Mouse (Mus musculus) heart, adult 2 months (tissue): ENCODE measurements at regions not wholly inside any gene's neighbourhood (a gene's known extent, or its start where the extent isn't known, plus 50 kb on each side); places are given as distances from the start of the nearest gene placed in this dataset.

Experiments used
- DNase-seq, 2 experiments: peaks; one replicate each; pipeline ENCODE4 v3.0.0; 2021
- H3K27ac ChIP-seq: fragments of 200-600 bp; 2 replicates; pipeline ENCODE4 v1.8.1; 2022
- H3K27me3 ChIP-seq: fragments of 200-500 bp; 2 replicates; pipeline ENCODE4 v1.6.1; 2012; ENCODE audit warnings: mild to moderate bottlenecking, low read length, inconsistent platforms, mixed read lengths; ENCODE audit not compliant: control insufficient read depth, insufficient read depth
- H3K36me3 ChIP-seq: fragments of 200-500 bp; 2 replicates; pipeline ENCODE4 v1.6.1; 2012; ENCODE audit warnings: low read length, inconsistent platforms; ENCODE audit not compliant: control insufficient read depth, insufficient read depth
- H3K4me1 ChIP-seq: fragments of 200-500 bp; 2 replicates; pipeline ENCODE4 v1.6.1; 2011; ENCODE audit warnings: low read length; ENCODE audit not compliant: control insufficient read depth, insufficient read depth
- H3K4me3 ChIP-seq: fragments of 200-600 bp; 2 replicates; pipeline ENCODE4 v1.8.1; 2022
- H3K79me2 ChIP-seq: fragments of 200-500 bp; replicated peaks from 2 replicates; pipeline ENCODE4 v1.6.1; 2012; ENCODE audit warnings: mild to moderate bottlenecking, inconsistent platforms, low read length, moderate library complexity, mixed read lengths; ENCODE audit not compliant: control insufficient read depth, insufficient read depth
- H3K9ac ChIP-seq: fragments of 200-500 bp; 2 replicates; pipeline ENCODE4 v1.6.1; 2012; ENCODE audit warnings: low read depth, mild to moderate bottlenecking, control low read depth, inconsistent platforms, low read length, mixed read lengths
- CTCF ChIP-seq: fragments of 200-600 bp; IDR thresholded peaks from 2 replicates; pipeline ENCODE4 v1.8.1; 2022; ENCODE audit warnings: antibody characterized with exemption, mild to moderate bottlenecking, moderate library complexity
- EP300 ChIP-seq: fragments of 200-500 bp; IDR thresholded peaks from 2 replicates; pipeline ENCODE4 v1.6.1; 2011; ENCODE audit warnings: low read depth, low read length, control low read depth; ENCODE audit not compliant: insufficient read depth
- POLR2A ChIP-seq: fragments of 200-500 bp; IDR thresholded peaks from 2 replicates; pipeline ENCODE4 v1.6.1; 2011; ENCODE audit warnings: mild to moderate bottlenecking, low read depth, low read length, control low read depth; ENCODE audit not compliant: insufficient read depth
- WGBS: fragments of 180-500 bp; shearing (Covaris S2); methylation state at CpG from one replicate; pipeline ENCODE4 v1.1.7; 2018; 5-methylcytosine and 5-hydroxymethylcytosine counted together
- intact Hi-C: fragments of 180-260 bp; cut with DNase I; formaldehyde crosslinking; loops from one replicate; pipeline ENCODE4 v1.15.1; 2025

GRCm38 (mm10) chr4:152755756-152756155, 278.1 kb upstream of the Kcnab2 start:
- Histone ChIP-seq H3K79me2 (no peaks in the 10 kb centered on the region), H3K27me3 (no peaks in the 10 kb centered on the region), H3K27ac (no peak overlapping the region), H3K4me3 (no peak overlapping the region), H3K36me3 (no peaks in the 10 kb centered on the region), H3K9ac (no peak overlapping the region), H3K4me1 (no peaks in the 10 kb centered on the region)
- intact Hi-C loops, result no loop called here
- WGBS, result 75% methylated on average over 8 of the region's 8 CpGs
- no peak for TF ChIP-seq CTCF
- no peak for TF ChIP-seq POLR2A
- no peak for DNase-seq

GRCm38 (mm10) chr4:152744366-152744765, 266.7 kb upstream of the Kcnab2 start:
- TF ChIP-seq EP300 (no peak), CTCF (no peak), POLR2A (no peak)
- intact Hi-C loops, result no loop called here
- Histone ChIP-seq H3K27ac (no peak overlapping the region), H3K79me2 (no peaks in the 10 kb centered on the region), H3K27me3 (no peaks in the 10 kb centered on the region), H3K4me3 (no peak overlapping the region), H3K36me3 (no peaks in the 10 kb centered on the region), H3K4me1 (no peaks in the 10 kb centered on the region), H3K9ac (no peak overlapping the region)
- no peak for DNase-seq
- 51% methylated on average over 11 of the region's 11 CpGs for WGBS

- no peak for DNase-seq
- intact Hi-C loops, result no loop called here
- WGBS, result 66% methylated on average over 2 of the region's 2 CpGs
These were observed 255.3 kb upstream of the Kcnab2 start for GRCm38 (mm10) chr4:152733017-152733416.

GRCm38 (mm10) chr4:152731988-152732387, 254.3 kb upstream of the Kcnab2 start:
- no peak overlapping the region for H3K4me3 ChIP-seq
- WGBS, result 75% methylated on average over 10 of the region's 10 CpGs
- H3K4me1 ChIP-seq, result no peaks in the 10 kb centered on the region
- H3K27me3 ChIP-seq, result no peaks in the 10 kb centered on the region
- peak; percentile 31 for TF ChIP-seq CTCF
- TF ChIP-seq EP300, result no peak
- no peaks in the 10 kb centered on the region for H3K36me3 ChIP-seq
- no peaks in the 10 kb centered on the region for H3K79me2 ChIP-seq
- no peak overlapping the region for H3K27ac ChIP-seq
- intact Hi-C loops, result no loop called here
- DNase-seq, result no peak
- H3K9ac ChIP-seq, result no peak overlapping the region

More at GRCm38 (mm10) chr4:152733017-152733416, 255.3 kb upstream of the Kcnab2 start:
- TF ChIP-seq EP300, result no peak
- TF ChIP-seq CTCF, result no peak
- no peak for TF ChIP-seq POLR2A
- no peak overlapping the region for H3K4me3 ChIP-seq
- no peak overlapping the region for H3K9ac ChIP-seq
- H3K27ac ChIP-seq, result no peak overlapping the region
- no peaks in the 10 kb centered on the region for H3K79me2 ChIP-seq
- H3K27me3 ChIP-seq, result no peaks in the 10 kb centered on the region
- no peaks in the 10 kb centered on the region for H3K4me1 ChIP-seq
- H3K36me3 ChIP-seq, result no peaks in the 10 kb centered on the region

- 56% methylated on average over 10 of the region's 10 CpGs for WGBS
- intact Hi-C loops, result no loop called here
- Histone ChIP-seq H3K4me3 (no peak overlapping the region), H3K9ac (no peak overlapping the region), H3K27me3 (no peaks in the 10 kb centered on the region), H3K4me1 (no peaks in the 10 kb centered on the region), H3K79me2 (no peaks in the 10 kb centered on the region), H3K27ac (no peak overlapping the region), H3K36me3 (no peaks in the 10 kb centered on the region)
- no peak for TF ChIP-seq CTCF
- TF ChIP-seq POLR2A, result no peak
- TF ChIP-seq EP300, result no peak
- DNase-seq, result no peak
These were observed 253.5 kb upstream of the Kcnab2 start for GRCm38 (mm10) chr4:152731082-152731720.

GRCm38 (mm10) chr4:152729421-152729820, 251.8 kb upstream of the Kcnab2 start:
- no peak for DNase-seq
- no peaks in the 10 kb centered on the region for H3K4me1 ChIP-seq
- TF ChIP-seq EP300, result no peak
- TF ChIP-seq POLR2A, result no peak
- TF ChIP-seq CTCF, result no peak
- no peaks in the 10 kb centered on the region for H3K27me3 ChIP-seq
- no peaks in the 10 kb centered on the region for H3K36me3 ChIP-seq
- no peak overlapping the region for H3K4me3 ChIP-seq
- H3K27ac ChIP-seq, result no peak overlapping the region
- WGBS, result 84% methylated on average over 6 of the region's 6 CpGs
- intact Hi-C loops, result no loop called here
- no peak overlapping the region for H3K9ac ChIP-seq
- H3K79me2 ChIP-seq, result no peaks in the 10 kb centered on the region
